Mouse (Mus musculus) embryonic fibroblast, embryonic 13.5 days (primary cell): ENCODE data around the gene Cox8b.

ENCODE experiments used
- CTCF ChIP-seq: IDR thresholded peaks from 2 replicates; pipeline ENCODE4 v1.5.1; 2011; ENCODE audit warnings: mild to moderate bottlenecking, control low read depth, low read length, moderate library complexity, borderline replicate concordance; ENCODE audit not compliant: insufficient read depth
- POLR2A ChIP-seq: IDR thresholded peaks from 2 replicates; pipeline ENCODE4 v1.6.1; 2011; ENCODE audit warnings: low read depth, mild to moderate bottlenecking, control low read depth, low read length, moderate library complexity

GRCm38 (mm10) chr7:140921225-140921975 is 21.2 kb upstream of the Cox8b start:
- no peak for TF ChIP-seq CTCF
- TF ChIP-seq POLR2A, result no peak
